Mouse (Mus musculus): Measurements from ENCODE around the gene Brd1.

- no peak for TF ChIP-seq CTCF (conservative IDR thresholded peaks at IDR 0.05; ENCODE audit: low read length)
- TF ChIP-seq NANOG (IDR thresholded peaks at IDR 0.05; ENCODE audit: borderline replicate concordance, low read length) = no peak
- no peak for TF ChIP-seq POU5F1 (IDR thresholded peaks at IDR 0.05; ENCODE audit: borderline replicate concordance, low read length)
These were observed 4.4 kb upstream of the Brd1 start for GRCm38 (mm10) chr15:88738466-88738865.
